Mouse (Mus musculus) intestine, embryonic 15.5 days (tissue): ENCODE data around the gene Otulin. TPM values are rescaled to one million over a fixed set of nuclear protein-coding genes. Genes with fewer than 3 reads are reported as not detected.

Experiments
- ATAC-seq: fragments of 200-750 bp; cut with Nextera tagmentation; 2 replicates; pipeline ENCODE4 v1.8.0; 2017; ENCODE audit warnings: moderate TSS enrichment, moderate library complexity
- H3K27ac ChIP-seq: fragments of 300-500 bp; sonication (generic); 2 replicates; pipeline ENCODE4 v1.5.1; 2015; ENCODE audit warnings: mild to moderate bottlenecking, inconsistent platforms
- H3K27me3 ChIP-seq: fragments of 300-500 bp; sonication (generic); replicated peaks from 2 replicates; pipeline ENCODE4 v1.6.1; 2015; ENCODE audit warnings: inconsistent platforms
- H3K36me3 ChIP-seq: fragments of 300-500 bp; sonication (generic); 2 replicates; pipeline ENCODE4 v1.6.1; 2015; ENCODE audit warnings: inconsistent platforms
- H3K4me1 ChIP-seq: fragments of 300-500 bp; sonication (generic); replicated peaks from 2 replicates; pipeline ENCODE4 v1.6.1; 2015; ENCODE audit warnings: inconsistent platforms
- H3K4me2 ChIP-seq: fragments of 300-500 bp; sonication (generic); replicated peaks from 2 replicates; pipeline ENCODE4 v1.6.1; 2015; ENCODE audit warnings: mild to moderate bottlenecking, inconsistent platforms
- H3K4me3 ChIP-seq: fragments of 300-500 bp; sonication (generic); replicated peaks from 2 replicates; pipeline ENCODE4 v1.5.1; 2015; ENCODE audit warnings: inconsistent platforms
- H3K9ac ChIP-seq: fragments of 300-500 bp; sonication (generic); 2 replicates; pipeline ENCODE4 v1.6.1; 2015; ENCODE audit warnings: inconsistent platforms
- H3K9me3 ChIP-seq: fragments of 300-500 bp; sonication (generic); 2 replicates; pipeline ENCODE4 v1.6.1; 2016; ENCODE audit warnings: inconsistent platforms
- WGBS: fragments of 180-500 bp; shearing (Covaris S2); methylation state at CpG from one replicate; pipeline ENCODE4 v1.1.7; 2015; 5-methylcytosine and 5-hydroxymethylcytosine counted together
- polyA plus RNA-seq: library from polyadenylated mRNA; unstranded; fragments of >200 nt; fragmentation: Nextera tagmentation; extraction: Ambion mirVana; gene quantifications from 2 replicates; pipeline ENCODE4 v1.2.1, GENCODE M21; 2015

The Otulin gene
- polyA plus RNA-seq, 1 experiment from 2014 or later = 31.3 TPM

DNA sequence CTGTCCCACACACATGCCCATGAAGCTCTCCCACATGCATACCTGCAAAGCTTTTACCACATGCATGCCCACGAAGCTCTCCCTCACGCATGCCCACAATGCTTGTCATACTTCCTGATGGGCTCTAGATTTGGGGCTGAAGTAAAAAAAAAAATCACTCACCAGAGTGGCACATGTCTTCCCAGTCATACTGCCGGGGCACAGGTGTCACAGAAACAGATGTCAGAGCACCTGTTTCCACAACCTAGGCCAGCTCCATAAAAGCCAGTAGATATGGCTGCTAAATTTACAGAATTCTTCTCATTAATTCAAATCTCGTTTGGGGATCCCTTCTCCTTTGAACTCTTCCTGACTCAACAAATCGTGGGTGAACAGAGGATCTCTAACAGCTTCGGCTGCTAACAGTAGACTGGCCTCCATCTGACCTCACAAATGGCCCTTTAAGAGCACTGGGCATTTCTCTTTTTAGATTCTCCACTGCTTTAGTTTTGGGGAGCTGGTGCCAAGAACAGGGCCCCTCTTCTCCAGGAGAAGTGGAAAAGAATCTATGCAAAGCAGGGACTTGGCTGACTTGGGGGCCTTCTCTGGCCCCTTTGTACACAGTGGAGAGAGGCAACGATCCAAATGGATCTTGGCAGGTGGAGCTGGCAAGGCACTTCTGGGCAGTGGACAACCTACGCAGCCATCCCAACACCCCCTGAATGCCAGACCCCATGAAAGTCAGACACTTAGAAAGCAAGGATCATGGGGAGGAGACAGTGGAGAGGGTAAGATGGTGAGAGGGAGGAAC lies 55.3 kb downstream of the Otulin start:
- H3K9ac ChIP-seq = no peak overlapping the region
- ATAC-seq = no peak
- no peaks in the 10 kb centered on the region for H3K36me3 ChIP-seq
- no peak overlapping the region for H3K4me3 ChIP-seq
- H3K27ac ChIP-seq = no peak overlapping the region
- H3K9me3 ChIP-seq = no peaks in the 10 kb centered on the region
- H3K4me1 ChIP-seq = no peaks in the 10 kb centered on the region
- no peaks in the 10 kb centered on the region for H3K27me3 ChIP-seq
- H3K4me2 ChIP-seq = no peak overlapping the region
- 80% methylated on average over 8 of the region's 8 CpGs for WGBS

DNA sequence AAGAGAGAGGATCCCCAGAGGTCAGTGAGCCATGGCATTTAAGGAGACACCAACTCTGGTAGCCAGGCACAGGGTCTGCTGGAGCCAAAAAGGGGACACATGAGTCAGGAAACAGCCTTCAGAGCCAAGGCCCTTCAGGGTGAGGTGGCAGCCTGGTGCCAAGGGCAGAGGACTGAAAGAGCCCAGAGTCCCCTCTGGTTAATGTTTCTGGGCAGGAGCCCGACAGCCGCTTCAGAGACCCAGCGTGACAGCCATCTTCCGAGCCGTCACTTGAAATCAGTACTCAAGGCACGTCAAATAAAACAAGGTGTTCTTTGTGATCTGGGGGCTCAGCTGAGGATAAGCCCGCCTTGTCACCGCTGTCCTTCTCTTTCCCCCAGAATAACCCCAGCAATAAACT lies 59.3 kb downstream of the Otulin start:
- no peaks in the 10 kb centered on the region for H3K27me3 ChIP-seq
- peaks cover 3% of the 10 kb centered on the region; the same call in 1 of the 2 replicates for H3K36me3 ChIP-seq

DNA sequence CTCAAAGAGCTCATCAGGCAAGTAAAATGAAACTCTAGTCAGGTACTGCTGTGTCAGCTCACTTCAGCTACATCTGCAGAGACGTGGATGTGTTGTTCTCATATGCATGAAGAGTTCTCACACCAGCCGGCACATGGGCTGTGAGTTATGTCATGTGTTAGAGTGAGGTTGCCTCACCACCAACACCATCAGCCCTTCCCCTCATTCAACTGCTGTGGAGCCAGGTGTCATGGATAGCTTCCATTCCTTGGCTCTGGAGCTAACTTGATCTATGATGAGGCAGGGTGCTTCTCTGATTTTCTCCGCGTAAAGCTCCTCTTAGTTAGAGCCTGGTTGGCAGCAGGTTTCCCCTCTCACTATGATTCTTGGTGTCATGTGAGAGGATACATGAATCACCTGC lies 60.1 kb downstream of the Otulin start:
- no peak overlapping the region for H3K4me3 ChIP-seq
- H3K9me3 ChIP-seq = no peaks in the 10 kb centered on the region
- ATAC-seq = no peak
- H3K4me2 ChIP-seq = no peak overlapping the region
- H3K36me3 ChIP-seq = peaks cover 3% of the 10 kb centered on the region; the same call in 1 of the 2 replicates
- no peaks in the 10 kb centered on the region for H3K27me3 ChIP-seq
- H3K4me1 ChIP-seq = no peaks in the 10 kb centered on the region
- no peak overlapping the region for H3K27ac ChIP-seq
- H3K9ac ChIP-seq = no peak overlapping the region
- WGBS = 88% methylated on average over 4 of the region's 4 CpGs

More for the DNA sequence above, 59.3 kb downstream of the Otulin start:
- Histone ChIP-seq H3K4me1 (no peaks in the 10 kb centered on the region), H3K9ac (no peak overlapping the region), H3K27ac (no peak overlapping the region), H3K9me3 (no peaks in the 10 kb centered on the region), H3K4me2 (no peak overlapping the region), H3K4me3 (no peak overlapping the region)
- ATAC-seq = no peak
- WGBS = 78% methylated on average over 8 of the region's 8 CpGs

DNA sequence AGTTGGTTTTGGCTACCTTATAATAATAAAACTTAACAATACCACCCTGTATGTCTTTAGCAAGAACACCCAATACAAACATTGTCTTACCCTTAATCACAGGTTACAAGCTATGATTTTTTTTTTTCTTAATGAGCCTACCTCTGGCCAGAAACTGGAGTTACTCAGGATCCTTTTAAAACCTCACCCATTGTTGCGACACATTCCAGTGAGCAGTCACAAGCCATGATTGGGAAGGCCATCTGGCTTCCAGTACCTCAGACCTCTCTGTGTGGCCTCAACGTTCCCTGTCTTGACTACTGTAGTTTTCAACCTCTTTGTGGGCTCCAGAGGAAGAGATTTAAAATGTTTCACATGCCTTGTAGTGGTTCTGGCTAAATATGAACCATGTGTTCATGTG lies 60.6 kb downstream of the Otulin start:
- Histone ChIP-seq H3K27me3 (no peaks in the 10 kb centered on the region), H3K4me2 (no peak overlapping the region), H3K9me3 (no peaks in the 10 kb centered on the region), H3K36me3 (peaks cover 3% of the 10 kb centered on the region; the same call in 1 of the 2 replicates), H3K4me3 (no peak overlapping the region), H3K9ac (no peak overlapping the region), H3K4me1 (no peaks in the 10 kb centered on the region), H3K27ac (no peak overlapping the region)
- ATAC-seq = no peak
- 81% methylated on average over 2 of the region's 2 CpGs for WGBS

DNA sequence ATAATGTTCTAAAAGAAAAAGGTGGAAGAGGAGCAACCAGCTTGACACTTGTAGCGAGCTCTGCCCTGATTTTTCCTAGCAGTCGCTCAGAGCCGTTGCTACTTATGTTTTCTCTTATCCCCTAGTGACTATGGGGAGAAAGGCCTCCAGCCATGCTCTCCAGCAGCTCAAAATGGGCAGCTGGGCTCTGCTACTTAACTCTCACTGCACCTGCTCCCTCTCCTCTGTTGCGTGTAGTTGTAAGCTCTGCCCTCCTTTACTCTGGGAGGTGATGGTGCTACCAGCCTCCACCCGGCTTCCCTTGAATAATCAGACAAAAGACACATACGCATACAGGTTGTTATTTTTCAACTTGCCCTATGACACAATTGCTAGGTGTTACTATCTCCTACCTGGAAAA lies 62.1 kb downstream of the Otulin start:
- no peak overlapping the region for H3K4me2 ChIP-seq
- H3K4me3 ChIP-seq = no peak overlapping the region
- no peak for ATAC-seq
- peaks cover 3% of the 10 kb centered on the region; the same call in 1 of the 2 replicates for H3K36me3 ChIP-seq
- H3K27me3 ChIP-seq = no peaks in the 10 kb centered on the region
- no peak overlapping the region for H3K9ac ChIP-seq
- H3K27ac ChIP-seq = no peak overlapping the region
- no peaks in the 10 kb centered on the region for H3K9me3 ChIP-seq
- WGBS = 90% methylated on average over 6 of the region's 6 CpGs
- H3K4me1 ChIP-seq = no peaks in the 10 kb centered on the region

DNA sequence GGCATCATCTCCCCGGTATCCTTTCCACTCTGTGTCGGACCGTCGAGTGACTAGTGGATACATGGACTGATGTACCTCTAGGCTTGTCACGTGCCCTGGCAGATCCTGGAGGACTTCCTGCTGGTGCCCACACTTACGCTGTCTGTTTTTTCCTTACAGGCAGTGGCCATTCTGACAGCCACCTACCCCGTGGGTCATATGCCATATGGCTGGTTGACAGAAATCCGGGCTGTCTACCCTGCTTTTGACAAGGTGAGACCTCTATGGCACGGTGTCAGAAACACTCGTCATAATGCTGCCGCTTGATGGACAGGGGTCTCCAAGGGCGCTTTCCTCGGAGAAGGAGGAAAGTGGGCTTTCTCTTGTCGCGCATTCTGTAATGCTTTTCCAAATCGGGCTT lies 63.1 kb downstream of the Otulin start:
- Histone ChIP-seq H3K36me3 (peaks cover 3% of the 10 kb centered on the region; the same call in 1 of the 2 replicates), H3K4me1 (no peaks in the 10 kb centered on the region), H3K9ac (no peak overlapping the region), H3K4me3 (no peak overlapping the region), H3K9me3 (no peaks in the 10 kb centered on the region), H3K27me3 (no peaks in the 10 kb centered on the region), H3K4me2 (no peak overlapping the region), H3K27ac (no peak overlapping the region)
- WGBS = 90% methylated on average over 16 of the region's 16 CpGs
- no peak for ATAC-seq

DNA sequence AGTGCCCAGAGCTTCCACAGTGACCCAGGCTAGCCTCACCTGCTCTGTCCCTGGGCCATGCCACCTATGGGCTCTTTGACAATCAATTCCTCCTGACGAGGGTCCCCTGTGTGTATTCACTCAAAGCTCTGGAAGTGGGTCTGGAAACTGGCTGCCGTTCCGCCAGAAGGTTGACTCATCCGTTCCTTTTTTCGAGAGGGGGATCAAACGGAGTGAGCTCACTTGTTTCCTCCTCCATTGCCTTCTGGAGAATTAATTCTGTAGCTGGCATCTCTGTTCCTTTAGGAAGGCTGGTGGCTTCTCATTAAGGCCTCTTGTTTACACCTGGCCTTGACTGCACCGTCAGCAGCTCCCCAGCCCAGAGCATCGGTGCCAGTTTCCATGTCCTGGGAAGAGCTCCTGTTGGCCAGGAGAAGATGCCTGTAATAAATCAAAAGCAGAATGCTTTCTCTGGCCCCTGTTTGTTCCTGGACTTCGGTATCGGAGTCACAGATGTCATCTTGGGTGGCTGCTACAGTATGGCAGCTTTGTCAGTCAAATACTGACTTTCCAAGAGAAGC lies 64.8 kb downstream of the Otulin start:
- WGBS = 88% methylated on average over 10 of the region's 10 CpGs
- no peak overlapping the region for H3K4me2 ChIP-seq
- H3K4me1 ChIP-seq = no peaks in the 10 kb centered on the region
- peaks cover 3% of the 10 kb centered on the region; the same call in 1 of the 2 replicates for H3K36me3 ChIP-seq
- H3K27me3 ChIP-seq = no peaks in the 10 kb centered on the region
- no peak overlapping the region for H3K9ac ChIP-seq
- H3K9me3 ChIP-seq = no peaks in the 10 kb centered on the region
- no peak overlapping the region for H3K27ac ChIP-seq
- H3K4me3 ChIP-seq = no peak overlapping the region
- no peak for ATAC-seq

DNA sequence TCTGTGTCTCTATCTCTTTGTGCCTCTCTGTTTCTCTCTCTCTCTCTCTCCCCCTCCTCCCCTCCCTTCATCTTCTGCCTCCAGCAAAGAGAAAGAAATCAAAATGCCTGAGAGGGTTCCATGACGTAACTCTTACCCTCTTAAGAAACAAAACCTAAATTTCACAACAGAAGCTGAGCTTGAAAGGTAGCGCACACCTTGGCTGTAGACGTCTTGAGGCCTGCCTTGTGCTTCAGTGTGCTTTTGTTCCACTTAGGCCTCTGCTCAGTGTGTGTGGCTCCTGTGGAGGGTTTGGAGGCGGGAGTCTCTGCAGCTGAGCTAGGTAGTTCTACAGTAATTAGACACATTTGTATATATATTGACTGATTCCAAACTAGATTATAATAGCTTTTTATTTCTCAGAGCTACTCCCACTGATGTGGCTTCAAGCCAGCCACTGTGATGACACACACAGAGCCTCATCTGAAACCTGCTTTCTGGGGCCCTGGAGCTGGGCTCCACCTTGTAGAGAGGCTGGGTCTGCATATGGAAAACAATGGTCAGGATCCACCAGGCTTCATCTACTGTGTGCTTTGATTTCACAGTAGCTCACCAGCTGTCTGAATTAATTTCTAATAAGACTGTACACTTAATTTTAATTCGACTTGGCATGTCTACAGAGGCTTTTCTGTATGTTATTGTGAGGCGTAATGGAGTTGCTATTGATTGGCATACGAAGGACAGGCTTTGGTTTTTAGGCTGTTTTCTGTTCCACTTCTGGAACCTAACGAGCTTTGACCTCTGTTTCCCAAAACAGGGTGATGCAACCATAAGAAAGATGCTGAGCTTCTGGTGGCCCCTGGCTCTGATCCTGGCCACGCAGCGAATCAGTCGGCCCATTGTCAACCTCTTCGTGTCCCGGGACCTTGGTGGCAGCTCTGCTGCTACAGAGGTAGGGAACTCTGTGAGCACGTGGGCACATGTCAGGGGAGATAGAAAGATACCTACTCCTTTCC lies 66.1 kb downstream of the Otulin start:
- Histone ChIP-seq H3K36me3 (peaks cover 3% of the 10 kb centered on the region; the same call in 1 of the 2 replicates), H3K27me3 (no peaks in the 10 kb centered on the region), H3K4me2 (no peak overlapping the region), H3K9ac (no peak overlapping the region), H3K9me3 (no peaks in the 10 kb centered on the region), H3K4me1 (no peaks in the 10 kb centered on the region), H3K4me3 (no peak overlapping the region), H3K27ac (no peak overlapping the region)
- ATAC-seq = no peak
- WGBS = 89% methylated on average over 14 of the region's 14 CpGs

DNA sequence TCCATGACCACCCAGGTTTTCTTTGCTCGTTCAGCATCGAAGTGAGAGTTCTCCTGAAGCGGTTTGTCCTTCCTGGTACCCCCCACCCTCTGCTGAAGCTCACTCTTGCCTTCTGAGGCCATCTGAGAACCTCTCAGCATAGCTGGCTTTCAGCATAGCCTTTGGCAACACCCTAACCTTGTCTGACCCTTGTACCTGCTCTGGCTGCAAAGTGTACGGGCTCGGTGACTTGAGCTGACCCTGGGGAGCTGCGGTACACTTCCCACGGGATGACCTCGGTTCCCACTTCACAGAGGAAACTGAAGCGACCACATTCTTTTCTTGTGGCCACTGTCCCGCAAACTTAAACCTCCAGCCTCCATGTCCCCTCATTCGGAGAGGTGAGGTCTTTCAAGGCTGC lies 70.2 kb downstream of the Otulin start:
- no peaks in the 10 kb centered on the region for H3K4me1 ChIP-seq
- no peak for ATAC-seq
- H3K9ac ChIP-seq = no peak overlapping the region
- H3K36me3 ChIP-seq = no peaks in the 10 kb centered on the region
- no peak overlapping the region for H3K4me3 ChIP-seq
- no peak overlapping the region for H3K4me2 ChIP-seq
- H3K27ac ChIP-seq = no peak overlapping the region
- H3K27me3 ChIP-seq = no peaks in the 10 kb centered on the region
- H3K9me3 ChIP-seq = no peaks in the 10 kb centered on the region
- 78% methylated on average over 11 of the region's 11 CpGs for WGBS

DNA sequence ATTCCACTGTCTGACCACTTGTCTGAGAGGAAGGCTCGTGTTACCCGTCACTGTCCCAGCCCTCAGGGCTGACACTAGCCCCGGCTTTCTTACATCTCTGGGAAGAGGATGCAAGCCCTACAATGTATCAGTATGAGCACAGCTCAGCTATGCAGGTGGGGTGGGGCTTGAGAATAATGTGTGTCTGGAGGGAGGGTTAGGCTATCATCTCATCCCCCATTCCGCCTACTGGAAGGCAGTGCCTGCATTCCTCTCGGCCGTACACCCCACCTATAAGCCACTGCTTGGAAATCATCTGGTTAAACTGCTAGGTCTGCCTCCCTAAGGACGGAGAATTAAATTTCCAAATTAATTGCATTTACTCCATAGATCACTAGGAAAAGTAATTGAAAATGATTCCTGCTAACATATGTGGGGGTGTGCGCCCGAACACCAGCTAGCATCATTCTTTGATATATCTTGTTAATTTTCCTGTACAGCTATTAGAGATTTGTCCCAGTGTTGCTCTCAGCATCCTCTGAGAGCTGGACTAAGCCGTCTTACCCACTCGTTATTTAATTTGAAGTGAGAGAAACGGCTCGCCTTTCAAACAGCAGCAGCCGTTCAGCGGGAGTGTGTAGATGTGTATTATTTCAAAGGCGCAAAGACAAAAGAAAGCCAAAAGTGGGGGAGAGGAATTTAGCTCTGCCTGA lies 71.9 kb downstream of the Otulin start:
- no peak for ATAC-seq
- H3K9ac ChIP-seq = no peak overlapping the region
- H3K27ac ChIP-seq = no peak overlapping the region
- H3K36me3 ChIP-seq = no peaks in the 10 kb centered on the region
- no peak overlapping the region for H3K4me3 ChIP-seq
- H3K27me3 ChIP-seq = no peaks in the 10 kb centered on the region
- no peak overlapping the region for H3K4me2 ChIP-seq
- no peaks in the 10 kb centered on the region for H3K4me1 ChIP-seq
- no peaks in the 10 kb centered on the region for H3K9me3 ChIP-seq
- WGBS = 72% methylated on average over 16 of the region's 16 CpGs

DNA sequence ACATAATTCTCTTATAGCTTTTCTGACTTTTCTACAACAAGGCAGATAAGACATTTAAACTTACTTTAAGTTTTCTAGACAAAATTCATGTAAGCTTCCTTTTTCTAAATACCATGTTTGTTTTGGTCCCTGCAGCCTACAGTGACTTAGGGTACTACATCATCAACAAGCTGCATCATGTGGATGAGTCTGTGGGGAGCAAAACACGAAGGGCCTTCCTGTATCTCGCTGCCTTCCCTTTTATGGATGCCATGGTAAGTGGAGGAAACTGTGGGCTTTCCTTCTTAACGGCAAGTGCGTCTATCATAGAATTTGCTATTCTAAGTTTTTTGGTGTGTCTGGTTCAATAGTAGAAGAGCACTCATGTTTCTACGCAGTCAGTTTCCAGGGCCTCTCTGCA lies 76.9 kb downstream of the Otulin start:
- Histone ChIP-seq H3K9ac (no peak overlapping the region), H3K27ac (no peak overlapping the region), H3K4me2 (no peak overlapping the region), H3K36me3 (no peaks in the 10 kb centered on the region), H3K4me3 (no peak overlapping the region), H3K9me3 (no peaks in the 10 kb centered on the region), H3K4me1 (0 out of 2 replicates have a peak, but pooled peaks cover 3% of the 10 kb centered on the region), H3K27me3 (no peaks in the 10 kb centered on the region)
- no peak for ATAC-seq
- whole genome bisulfite sequencing = 81% methylated on average over 5 of the region's 5 CpGs
